In the genomic region with DNA sequence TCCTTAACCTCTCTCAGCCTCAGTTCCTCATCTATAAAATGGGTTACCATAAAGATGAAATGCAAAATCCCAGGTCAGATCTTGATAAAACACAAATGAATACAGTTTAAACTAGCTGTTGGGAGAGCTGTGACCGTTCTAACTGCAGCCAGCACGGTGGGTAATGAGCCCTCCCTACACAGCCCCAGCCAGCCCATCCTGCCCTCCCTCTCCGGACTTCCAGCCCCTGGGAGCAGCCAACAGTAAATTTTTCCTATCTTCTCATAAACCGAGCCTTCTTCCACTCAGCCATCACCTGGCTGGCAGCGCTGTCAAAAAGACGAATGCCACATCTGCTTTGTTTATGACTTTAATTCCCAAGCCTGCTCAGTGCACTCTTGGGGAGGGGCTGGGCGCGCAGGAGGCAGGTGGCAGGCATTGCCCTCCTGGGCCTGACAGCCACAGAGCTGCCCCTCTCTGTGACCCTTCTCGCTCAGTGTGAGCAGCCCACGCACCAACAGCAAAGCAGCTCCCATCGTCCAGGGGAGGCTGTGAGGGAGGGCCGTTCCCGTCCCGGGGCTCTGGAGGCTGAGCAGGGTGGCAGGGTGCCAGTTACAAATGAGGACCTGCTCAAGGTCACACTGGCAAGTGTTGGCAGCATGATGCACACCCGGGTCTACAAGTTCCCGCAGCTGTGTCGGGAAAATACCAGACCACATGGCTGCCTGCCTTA, we compare ENCODE assay signal across 10 mouse cellular contexts.
DNase-seq lines count a peak whose midpoint lies in the region; ATAC-seq and TF ChIP-seq lines count a peak whose summit lies in the region.
"Had no signal": no experiment of that assay in that cellular context is flagged by ENCODE, and none has a peak within 500 bp of the region (broad histone marks: within the 10 kb centered on the region; RNA-seq: fewer than 3 reads in every experiment).

No protein-coding gene starts in this region.

- intact Hi-C loops in heart, postnatal 25 days (cut with DNase I) = no loop called here

- no peak overlapping the region for H3K4me2 ChIP-seq in hindbrain, postnatal 0 days (ENCODE audit: low read depth, low read length)
- no peak overlapping the region for H3K4me2 ChIP-seq in neural tube, embryonic 14.5 days (ENCODE audit: low read depth, low read length)
- no peak overlapping the region for H3K4me2 ChIP-seq in midbrain, postnatal 0 days (ENCODE audit: low read depth, low read length, poor library complexity, severe bottlenecking)

- TF ChIP-seq CTCF in hindbrain, postnatal 0 days (IDR thresholded peaks at IDR 0.05; ENCODE audit: low read depth) = no peak
- TF ChIP-seq CTCF in midbrain, postnatal 0 days (IDR thresholded peaks at IDR 0.05) = no peak

- H3K4me3 ChIP-seq in hindbrain, postnatal 0 days (ENCODE audit: low read length) = no peak overlapping the region
- H3K4me3 ChIP-seq in neural tube, embryonic 14.5 days (ENCODE audit: low read depth, low read length) = no peak overlapping the region
- H3K4me3 ChIP-seq in midbrain, postnatal 0 days (ENCODE audit: low read depth, low read length) = no peak overlapping the region

- WGBS in hindbrain, postnatal 0 days = 39% methylated on average over 17 of the region's 17 CpGs
- 26% methylated on average over 17 of the region's 17 CpGs for WGBS in neural tube, embryonic 14.5 days
- WGBS in midbrain, postnatal 0 days = 53% methylated on average over 17 of the region's 17 CpGs

- no peaks in the 10 kb centered on the region for H3K36me3 ChIP-seq in hindbrain, postnatal 0 days (ENCODE audit: insufficient read depth, low read length)
- H3K36me3 ChIP-seq in neural tube, embryonic 14.5 days (ENCODE audit: control insufficient read depth, insufficient read depth, low read length) = no peaks in the 10 kb centered on the region
- no peaks in the 10 kb centered on the region; the same call in 1 of the 2 replicates for H3K36me3 ChIP-seq in midbrain, postnatal 0 days (ENCODE audit: insufficient read depth, low read length)

- no peak overlapping the region for H3K27ac ChIP-seq in hindbrain, postnatal 0 days
- peak overlapping the region; percentile 52; the same call in 1 of the 2 replicates for H3K27ac ChIP-seq in neural tube, embryonic 14.5 days (ENCODE audit: low read depth, low read length)
- no peak overlapping the region for H3K27ac ChIP-seq in midbrain, postnatal 0 days (ENCODE audit: low read depth, low read length)

- ATAC-seq in hindbrain, postnatal 0 days = no peak
- peak; percentile 62 for ATAC-seq in neural tube, embryonic 14.5 days (ENCODE audit: low read depth)
- ATAC-seq in midbrain, postnatal 0 days (ENCODE audit: low FRiP score) = no peak
- ATAC-seq: CD4-positive, CD25-positive, alpha-beta regulatory T cell, adult 4 months; liver, postnatal 0 days had no signal

- no peaks in the 10 kb centered on the region; the same call in 1 of the 2 replicates for H3K27me3 ChIP-seq in hindbrain, postnatal 0 days (ENCODE audit: insufficient read depth, low read length)
- no peaks in the 10 kb centered on the region for H3K27me3 ChIP-seq in neural tube, embryonic 14.5 days (ENCODE audit: control insufficient read depth, insufficient read depth, low read length)
- no peaks in the 10 kb centered on the region for H3K27me3 ChIP-seq in midbrain, postnatal 0 days (ENCODE audit: insufficient read depth, low read length)

- no peak overlapping the region for H3K9ac ChIP-seq in hindbrain, postnatal 0 days (replicated peaks; ENCODE audit: low read length)
- no peak overlapping the region for H3K9ac ChIP-seq in neural tube, embryonic 14.5 days (replicated peaks; ENCODE audit: low read depth, low read length)
- no peak overlapping the region for H3K9ac ChIP-seq in midbrain, postnatal 0 days (replicated peaks; ENCODE audit: low read length, poor library complexity, severe bottlenecking)
- H3K9ac ChIP-seq: liver, postnatal 0 days had no signal

- no peaks in the 10 kb centered on the region for H3K9me3 ChIP-seq in hindbrain, postnatal 0 days (ENCODE audit: low read length)
- no peaks in the 10 kb centered on the region for H3K9me3 ChIP-seq in neural tube, embryonic 14.5 days (ENCODE audit: control insufficient read depth, low read length)
- no peaks in the 10 kb centered on the region for H3K9me3 ChIP-seq in midbrain, postnatal 0 days (ENCODE audit: low read length)

- peaks cover 4% of the 10 kb centered on the region for H3K4me1 ChIP-seq in hindbrain, postnatal 0 days (ENCODE audit: insufficient read depth, low read length)
- H3K4me1 ChIP-seq in neural tube, embryonic 14.5 days (ENCODE audit: control insufficient read depth, insufficient read depth, low read length) = peaks cover 4% of the 10 kb centered on the region
- H3K4me1 ChIP-seq in midbrain, postnatal 0 days (ENCODE audit: insufficient read depth, low read length) = no peaks in the 10 kb centered on the region; the same call in 1 of the 2 replicates

- peak; percentile 94 for DNase-seq in heart, adult 11 months
- DNase-seq in heart, postnatal 25 days (ENCODE audit: low spot score) = no peak
- DNase-seq in forelimb bud, embryonic 11.5 days (ENCODE audit: low read depth, low spot score) = peak; percentile 28
- DNase-seq in hindbrain, postnatal 0 days (ENCODE audit: low spot score) = peak; percentile 33
- no peak for DNase-seq in urinary bladder, adult 18-20 months (ENCODE audit: low spot score in 2 of 2)
- DNase-seq in midbrain, postnatal 0 days (ENCODE audit: low spot score) = no peak
- DNase-seq in lung, adult 18-20 months = no peak
- DNase-seq: liver, postnatal 0 days had no signal

Comparison
In these comparisons a context has a peak if more than half of its experiments do, and no peak if none do; other contexts are left out.
1. DNase-seq: peak in heart, adult 11 months (single experiment), forelimb bud, embryonic 11.5 days (single experiment) and hindbrain, postnatal 0 days (single experiment); none in heart, postnatal 25 days (single experiment), urinary bladder, adult 18-20 months (0 of 2), midbrain, postnatal 0 days (single experiment) and lung, adult 18-20 months (0 of 2).